Mouse (Mus musculus): ENCODE measurements around the gene Agl.

GRCm38 (mm10) chr3:116835350-116835749, 27.4 kb upstream of the Agl start:
- TF ChIP-seq CTCF (IDR thresholded peaks at IDR 0.05; ENCODE audit: low read depth) (no peak), EP300 (IDR thresholded peaks at IDR 0.05; ENCODE audit: low read depth) (no peak)

All from liver, embryonic 14.5 days (tissue).